Mouse (Mus musculus) heart, embryonic 11.5 days (tissue): ENCODE measurements around the gene Fdxacb1. TPM values are rescaled to one million over a fixed set of nuclear protein-coding genes. Genes with fewer than 3 reads are reported as not detected.

ENCODE experiments used
- ATAC-seq: fragments of 200-750 bp; cut with Nextera tagmentation; replicated peaks from 2 replicates; pipeline ENCODE4 v1.8.0; 2017; ENCODE audit warnings: moderate library complexity; ENCODE audit not compliant: insufficient number of reproducible peaks, low FRiP score, low TSS enrichment
- H3K27ac ChIP-seq: fragments of 300-500 bp; sonication (generic); 2 replicates; pipeline ENCODE4 v1.5.1; 2014; ENCODE audit warnings: mild to moderate bottlenecking, low read depth, low read length
- H3K27me3 ChIP-seq: fragments of 300-500 bp; sonication (generic); 2 replicates; pipeline ENCODE4 v1.6.1; 2014; ENCODE audit warnings: mild to moderate bottlenecking, low read length, mixed read lengths; ENCODE audit not compliant: control insufficient read depth, insufficient read depth
- H3K36me3 ChIP-seq: fragments of 300-500 bp; sonication (generic); 2 replicates; pipeline ENCODE4 v1.6.1; 2014; ENCODE audit warnings: mild to moderate bottlenecking, low read length, moderate library complexity, mixed read lengths; ENCODE audit not compliant: control insufficient read depth, insufficient read depth
- H3K4me1 ChIP-seq: fragments of 300-500 bp; sonication (generic); 2 replicates; pipeline ENCODE4 v1.6.1; 2014; ENCODE audit warnings: low read length; ENCODE audit not compliant: control insufficient read depth, insufficient read depth
- H3K4me2 ChIP-seq: fragments of 300-500 bp; sonication (generic); 2 replicates; pipeline ENCODE4 v1.6.1; 2014; ENCODE audit warnings: mild to moderate bottlenecking, moderate library complexity
- H3K4me3 ChIP-seq: fragments of 300-500 bp; sonication (generic); 2 replicates; pipeline ENCODE4 v1.5.1; 2014; ENCODE audit warnings: low read depth, low read length
- H3K9ac ChIP-seq: fragments of 300-500 bp; sonication (generic); 2 replicates; pipeline ENCODE4 v1.6.1; 2014; ENCODE audit warnings: mild to moderate bottlenecking, low read depth, low read length, moderate library complexity
- H3K9me3 ChIP-seq: fragments of 300-500 bp; sonication (generic); replicated peaks from 2 replicates; pipeline ENCODE4 v1.6.1; 2016; ENCODE audit warnings: low read length; ENCODE audit not compliant: control insufficient read depth
- WGBS: fragments of 180-500 bp; shearing (Covaris S2); extraction: QIAGEN DNeasy Blood & Tissue Kit; methylation state at CpG from one replicate; pipeline ENCODE4 v1.1.7; 2014; ENCODE audit not compliant: insufficient replicate concordance; 5-methylcytosine and 5-hydroxymethylcytosine counted together
- polyA plus RNA-seq: library from polyadenylated mRNA; unstranded; fragments of >200 nt; fragmentation: Nextera tagmentation; extraction: Ambion mirVana; gene quantifications from 2 replicates; pipeline ENCODE4 v1.2.1, GENCODE M21; 2014

Fdxacb1 gene
- polyA plus RNA-seq, 1 experiment from 2014 or later: 9.9 TPM

DNA sequence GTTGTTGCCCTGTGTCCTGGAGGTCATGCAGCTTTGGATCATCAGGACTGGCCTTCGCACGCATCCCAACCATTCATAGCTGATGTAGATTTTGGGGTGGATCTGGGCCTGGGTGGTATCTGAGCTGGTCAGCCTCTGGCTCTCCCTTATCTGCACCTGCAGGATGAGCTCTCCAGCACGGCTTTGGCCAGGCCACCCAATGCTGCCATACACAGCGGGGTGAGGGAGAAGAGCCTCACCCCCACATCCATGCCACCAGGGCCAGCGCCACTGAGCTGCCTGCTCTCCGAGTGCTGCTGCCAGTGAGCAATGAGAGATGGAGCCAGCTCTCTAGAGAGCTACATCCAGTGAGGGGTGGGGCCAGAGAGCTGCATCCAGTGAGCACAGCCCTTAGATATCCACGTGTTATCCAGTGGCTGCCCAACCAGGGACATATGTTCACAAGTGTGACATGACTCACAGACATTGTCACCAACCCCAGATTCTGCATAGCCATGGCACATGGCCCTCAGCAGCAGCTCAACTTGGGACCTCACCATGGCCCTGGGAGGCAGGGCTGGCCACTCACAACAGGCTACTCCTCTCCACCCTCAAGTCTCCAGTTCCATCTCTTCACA lies 35.1 kb downstream of the Fdxacb1 start:
- WGBS: 71% methylated on average over 7 of the region's 7 CpGs
- Histone ChIP-seq H3K4me3 (no peak overlapping the region), H3K36me3 (peaks cover 23% of the 10 kb centered on the region), H3K27me3 (no peaks in the 10 kb centered on the region), H3K4me1 (no peaks in the 10 kb centered on the region), H3K9ac (no peak overlapping the region), H3K27ac (peak overlapping the region; percentile 47), H3K9me3 (no peaks in the 10 kb centered on the region), H3K4me2 (peak overlapping the region; percentile 16; the same call in 1 of the 2 replicates)
- ATAC-seq: peak; percentile 93

DNA sequence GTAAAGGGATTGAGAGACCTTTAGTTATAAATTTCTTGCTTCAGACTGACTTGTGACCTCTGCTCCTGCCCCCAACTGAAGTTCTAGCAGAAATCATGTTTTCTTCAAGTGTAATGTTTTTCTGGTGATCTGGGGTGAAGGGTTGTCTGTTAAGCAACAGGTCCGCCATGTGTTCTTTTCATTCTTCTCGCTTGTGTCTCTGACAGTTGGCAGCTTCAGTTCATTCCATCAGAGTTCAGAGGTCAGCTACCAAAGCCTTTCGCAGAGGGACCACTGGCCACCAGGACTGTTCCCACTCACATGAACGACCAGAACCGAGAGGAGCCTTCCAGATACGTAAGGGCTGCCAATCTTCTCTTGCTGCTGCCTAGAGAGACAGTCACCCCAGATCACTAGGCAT lies 40.4 kb downstream of the Fdxacb1 start:
- Histone ChIP-seq H3K36me3 (peaks cover 16% of the 10 kb centered on the region), H3K9ac (no peak overlapping the region), H3K27me3 (no peaks in the 10 kb centered on the region), H3K27ac (no peak overlapping the region), H3K4me3 (no peak overlapping the region), H3K4me1 (peaks cover 7% of the 10 kb centered on the region; the same call in 1 of the 2 replicates), H3K9me3 (no peaks in the 10 kb centered on the region), H3K4me2 (no peak overlapping the region)
- no peak for ATAC-seq
- 80% methylated on average over 6 of the region's 6 CpGs for WGBS

DNA sequence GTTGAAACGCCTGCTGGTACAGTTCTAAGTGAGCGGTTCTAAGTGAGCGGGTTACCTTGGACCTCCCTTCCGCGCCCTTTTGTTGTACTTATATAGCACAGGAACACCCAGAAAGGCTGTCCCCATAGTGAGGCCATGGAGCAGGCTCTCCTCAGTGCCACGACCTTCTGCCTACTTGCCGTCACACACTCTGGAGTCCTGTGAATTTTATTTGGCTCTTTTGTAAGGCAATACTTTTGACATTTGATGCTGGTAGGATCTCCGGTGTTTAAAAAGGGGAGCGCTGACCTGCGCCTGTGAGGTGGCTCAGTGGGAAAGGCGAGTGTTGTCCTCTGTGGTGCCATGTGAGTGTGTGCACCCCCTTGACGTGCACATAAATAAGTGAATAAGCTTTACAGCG lies 41.1 kb downstream of the Fdxacb1 start:
- Histone ChIP-seq H3K4me3 (no peak overlapping the region), H3K4me2 (no peak overlapping the region), H3K27me3 (no peaks in the 10 kb centered on the region), H3K36me3 (peaks cover 20% of the 10 kb centered on the region), H3K9ac (no peak overlapping the region), H3K9me3 (no peaks in the 10 kb centered on the region), H3K4me1 (peaks cover 7% of the 10 kb centered on the region; the same call in 1 of the 2 replicates), H3K27ac (no peak overlapping the region)
- no peak for ATAC-seq
- WGBS: 93% methylated on average over 13 of the region's 13 CpGs

DNA sequence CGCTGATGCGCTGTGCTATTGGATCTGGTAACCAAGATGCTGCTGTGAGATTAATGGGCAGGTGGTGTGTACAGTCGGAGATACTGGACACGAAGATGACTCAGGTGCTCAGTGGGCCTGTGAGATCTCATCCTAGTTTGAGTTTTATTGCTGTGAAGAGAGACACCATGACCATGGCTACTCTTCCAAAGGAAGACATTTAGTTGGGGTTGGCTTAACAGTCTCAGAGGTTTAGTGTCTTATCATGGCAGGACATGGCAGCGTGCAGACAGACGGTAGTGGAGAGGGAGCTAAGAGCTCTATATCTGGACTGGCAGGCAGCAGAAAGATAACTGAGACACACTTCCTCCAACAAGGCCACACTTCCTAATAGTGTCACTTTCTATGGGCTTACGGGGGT lies 43.2 kb downstream of the Fdxacb1 start:
- H3K4me3 ChIP-seq: no peak overlapping the region
- peak; percentile 76 for ATAC-seq
- peaks cover 7% of the 10 kb centered on the region; the same call in 1 of the 2 replicates for H3K4me1 ChIP-seq
- peaks cover 16% of the 10 kb centered on the region for H3K36me3 ChIP-seq
- H3K4me2 ChIP-seq: no peak overlapping the region
- H3K9ac ChIP-seq: no peak overlapping the region
- H3K9me3 ChIP-seq: no peaks in the 10 kb centered on the region
- H3K27me3 ChIP-seq: no peaks in the 10 kb centered on the region
- H3K27ac ChIP-seq: no peak overlapping the region; the same call in 1 of the 2 replicates
- WGBS: 56% methylated on average over 7 of the region's 7 CpGs

DNA sequence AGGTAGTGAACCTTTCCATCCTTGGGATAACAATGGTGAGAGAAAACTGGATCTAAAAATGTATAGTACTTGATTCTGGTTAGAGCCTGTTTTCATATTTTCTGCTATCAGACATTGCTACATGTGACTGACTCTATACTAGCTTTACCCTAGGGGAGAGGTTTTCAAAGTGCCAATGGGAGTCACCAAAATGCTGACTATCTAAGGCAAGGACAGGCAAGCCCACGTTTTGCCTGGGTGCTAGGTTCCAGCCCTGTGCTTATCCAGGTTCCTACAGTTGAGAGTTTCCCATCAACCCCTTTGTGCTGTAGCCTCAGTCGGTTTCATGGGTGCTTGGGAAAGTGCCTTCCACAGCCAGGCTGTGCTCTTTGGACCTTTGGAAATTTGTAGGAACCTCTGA lies 43.7 kb downstream of the Fdxacb1 start:
- peaks cover 16% of the 10 kb centered on the region for H3K36me3 ChIP-seq
- peak overlapping the region; percentile 47; the same call in 1 of the 2 replicates for H3K27ac ChIP-seq

DNA sequence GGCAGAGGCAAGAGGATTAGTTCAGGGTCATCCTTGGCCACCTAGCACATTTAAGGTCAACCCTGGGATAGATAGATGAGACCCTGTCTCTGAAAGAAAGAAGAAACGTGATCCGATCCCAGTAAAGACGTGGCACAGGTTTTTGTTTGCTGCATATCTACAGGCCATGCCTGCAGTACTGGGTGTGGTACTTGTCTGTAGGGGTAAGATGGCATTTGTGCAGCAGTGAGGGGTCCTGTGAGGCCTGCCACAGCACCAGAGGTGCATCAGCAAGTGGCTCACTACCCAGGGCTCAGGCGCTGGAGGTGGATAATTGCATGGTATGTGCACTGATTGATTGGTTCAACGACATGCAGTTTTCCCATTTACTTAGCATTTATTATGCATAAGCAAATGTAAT lies 45.8 kb downstream of the Fdxacb1 start:
- H3K4me2 ChIP-seq: no peak overlapping the region
- H3K9ac ChIP-seq: no peak overlapping the region
- no peaks in the 10 kb centered on the region for H3K27me3 ChIP-seq
- H3K36me3 ChIP-seq: peaks cover 13% of the 10 kb centered on the region
- ATAC-seq: no peak
- H3K27ac ChIP-seq: no peak overlapping the region
- no peak overlapping the region for H3K4me3 ChIP-seq
- H3K4me1 ChIP-seq: peaks cover 7% of the 10 kb centered on the region; the same call in 1 of the 2 replicates
- WGBS: 82% methylated on average over 5 of the region's 5 CpGs
- no peaks in the 10 kb centered on the region for H3K9me3 ChIP-seq

More for the DNA sequence above, 43.7 kb downstream of the Fdxacb1 start:
- Histone ChIP-seq H3K9ac (no peak overlapping the region), H3K4me3 (no peak overlapping the region), H3K4me2 (no peak overlapping the region), H3K27me3 (no peaks in the 10 kb centered on the region), H3K9me3 (no peaks in the 10 kb centered on the region), H3K4me1 (peaks cover 7% of the 10 kb centered on the region; the same call in 1 of the 2 replicates)
- ATAC-seq: no peak
- WGBS: 67% methylated on average over 2 of the region's 2 CpGs

DNA sequence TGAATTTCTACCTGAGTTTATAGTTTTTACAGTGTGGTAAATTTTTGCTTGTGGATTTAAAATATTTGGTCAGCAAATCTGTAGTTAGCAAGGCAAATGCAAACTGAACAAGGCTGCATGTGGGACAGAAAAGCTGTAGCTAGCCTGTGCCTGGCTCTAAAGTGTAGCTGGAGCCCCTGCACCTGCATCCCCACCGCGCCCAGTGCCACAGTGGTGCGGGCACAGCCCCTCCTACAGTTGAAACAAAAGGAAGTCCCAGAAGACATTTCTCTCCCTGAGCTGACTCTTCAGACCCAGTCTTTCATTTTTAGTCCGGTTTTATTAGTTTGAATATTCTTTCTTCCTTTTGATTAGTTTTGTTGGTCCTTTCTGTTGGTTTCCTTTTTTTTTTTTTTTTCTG lies 47.6 kb downstream of the Fdxacb1 start:
- peaks cover 14% of the 10 kb centered on the region for H3K36me3 ChIP-seq
- H3K4me2 ChIP-seq: no peak overlapping the region
- H3K27me3 ChIP-seq: no peaks in the 10 kb centered on the region
- no peak for ATAC-seq
- H3K9ac ChIP-seq: no peak overlapping the region
- peaks cover 7% of the 10 kb centered on the region; the same call in 1 of the 2 replicates for H3K4me1 ChIP-seq
- no peaks in the 10 kb centered on the region for H3K9me3 ChIP-seq
- 96% methylated on average over 4 of the region's 4 CpGs for WGBS
- no peak overlapping the region for H3K4me3 ChIP-seq
- H3K27ac ChIP-seq: no peak overlapping the region

DNA sequence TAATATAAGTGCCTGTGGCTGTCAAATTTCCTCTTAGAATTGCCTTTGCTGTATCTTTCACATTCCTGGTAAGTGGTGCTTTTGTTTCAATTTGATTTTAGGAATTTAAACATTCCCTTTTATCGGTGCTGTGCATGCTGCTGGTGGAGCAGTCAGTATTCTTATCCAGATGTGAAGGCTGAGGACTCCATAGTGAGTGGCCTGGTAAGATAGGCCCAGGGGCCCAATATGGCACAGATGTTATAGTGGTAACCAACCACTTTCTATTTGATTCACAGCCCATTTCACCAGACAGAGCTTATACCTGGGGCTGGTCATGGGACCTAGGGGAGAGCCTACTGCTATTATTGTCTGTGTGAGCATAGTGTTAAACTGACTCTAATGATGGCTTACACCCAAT lies 48.5 kb downstream of the Fdxacb1 start:
- Histone ChIP-seq H3K9me3 (no peaks in the 10 kb centered on the region), H3K27me3 (no peaks in the 10 kb centered on the region), H3K27ac (no peak overlapping the region), H3K4me3 (no peak overlapping the region), H3K36me3 (peaks cover 14% of the 10 kb centered on the region), H3K9ac (no peak overlapping the region), H3K4me2 (no peak overlapping the region), H3K4me1 (0 out of 2 replicates have a peak, but pooled peaks cover 2% of the 10 kb centered on the region)
- no peak for ATAC-seq
- WGBS: 92% methylated on average over 1 of the region's 1 CpGs

DNA sequence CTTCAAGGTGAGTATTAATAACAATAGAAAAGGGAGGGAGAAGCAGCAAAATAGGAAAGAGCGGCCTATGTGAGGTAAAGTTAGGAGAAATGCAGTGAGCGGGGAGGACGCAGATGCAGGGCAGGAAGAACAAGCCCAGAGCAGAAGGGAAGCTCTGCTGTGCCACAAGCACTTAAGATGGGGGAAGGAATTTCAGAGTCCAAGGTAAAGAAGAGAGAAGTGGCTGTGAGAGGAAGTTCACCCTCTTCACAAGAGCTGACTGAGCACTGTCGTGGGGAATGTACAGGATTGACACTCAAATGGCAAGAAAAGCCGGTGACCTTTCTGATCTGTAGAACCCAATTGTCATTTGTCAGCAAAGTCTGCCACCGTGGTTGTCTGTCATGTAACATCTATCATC lies 50.0 kb downstream of the Fdxacb1 start:
- no peak for ATAC-seq
- Histone ChIP-seq H3K4me3 (no peak overlapping the region), H3K36me3 (peaks cover 14% of the 10 kb centered on the region), H3K27me3 (no peaks in the 10 kb centered on the region), H3K4me2 (no peak overlapping the region), H3K9ac (no peak overlapping the region), H3K4me1 (no peaks in the 10 kb centered on the region), H3K9me3 (no peaks in the 10 kb centered on the region), H3K27ac (no peak overlapping the region)
- WGBS: 87% methylated on average over 6 of the region's 6 CpGs
